Mouse (Mus musculus) lung, adult 2 months (tissue): ENCODE data around the gene Prr7.

Experiments
- CTCF ChIP-seq: fragments of 200-500 bp; IDR thresholded peaks from 2 replicates; pipeline ENCODE4 v1.5.1; 2011; ENCODE audit warnings: mild to moderate bottlenecking, low read length, control low read depth; ENCODE audit not compliant: insufficient read depth
- POLR2A ChIP-seq: fragments of 200-500 bp; IDR thresholded peaks from 2 replicates; pipeline ENCODE4 v1.6.1; 2011; ENCODE audit warnings: low read depth, mild to moderate bottlenecking, control low read depth, low read length, borderline replicate concordance; ENCODE audit errors: extremely low read depth

- TF ChIP-seq CTCF = no peak
- no peak for TF ChIP-seq POLR2A
Observed at GRCm38 (mm10) chr13:55446483-55447105, 17.5 kb upstream of the Prr7 start.
